Mouse (Mus musculus) limb, embryonic 15.5 days (tissue): Measurements from ENCODE around the gene Wdr5. TPM values are rescaled to one million over a fixed set of nuclear protein-coding genes. Genes with fewer than 3 reads are reported as not detected.
"Not testable (repeated sequence)": the region's sequence is repeated elsewhere in the genome, so short reads cannot be mapped to it uniquely, and the experiment has no call there.

ENCODE experiments used
- ATAC-seq: fragments of 200-750 bp; cut with Nextera tagmentation; 2 replicates; pipeline ENCODE4 v1.8.0; 2017; ENCODE audit warnings: low read depth, moderate TSS enrichment; ENCODE audit not compliant: insufficient number of reproducible peaks, low FRiP score, low TSS enrichment
- H3K27ac ChIP-seq: fragments of 300-500 bp; sonication (generic); 2 replicates; pipeline ENCODE4 v1.5.1; 2015; ENCODE audit warnings: moderate library complexity, mild to moderate bottlenecking, inconsistent platforms
- H3K27me3 ChIP-seq: fragments of 300-500 bp; sonication (generic); 2 replicates; pipeline ENCODE4 v1.6.1; 2015; ENCODE audit warnings: inconsistent platforms
- H3K36me3 ChIP-seq: fragments of 300-500 bp; sonication (generic); 2 replicates; pipeline ENCODE4 v1.6.1; 2015; ENCODE audit warnings: inconsistent platforms
- H3K4me1 ChIP-seq: fragments of 300-500 bp; sonication (generic); 2 replicates; pipeline ENCODE4 v1.6.1; 2015; ENCODE audit warnings: inconsistent platforms
- H3K4me2 ChIP-seq: fragments of 300-500 bp; sonication (generic); 2 replicates; pipeline ENCODE4 v1.6.1; 2015; ENCODE audit warnings: mild to moderate bottlenecking, inconsistent platforms
- H3K4me3 ChIP-seq: fragments of 300-500 bp; sonication (generic); 2 replicates; pipeline ENCODE4 v1.5.1; 2015; ENCODE audit warnings: mild to moderate bottlenecking, inconsistent platforms
- H3K9ac ChIP-seq: fragments of 300-500 bp; sonication (generic); 2 replicates; pipeline ENCODE4 v1.6.1; 2015; ENCODE audit warnings: inconsistent platforms
- H3K9me3 ChIP-seq: fragments of 300-500 bp; sonication (generic); 2 replicates; pipeline ENCODE4 v1.6.1; 2016; ENCODE audit warnings: inconsistent platforms
- WGBS: fragments of 180-500 bp; shearing (Covaris S2); methylation state at CpG from one replicate; pipeline ENCODE4 v1.1.7; 2015; 5-methylcytosine and 5-hydroxymethylcytosine counted together
- polyA plus RNA-seq: library from polyadenylated mRNA; unstranded; fragments of >200 nt; fragmentation: Nextera tagmentation; extraction: Ambion mirVana; gene quantifications from 2 replicates; pipeline ENCODE4 v1.2.1, GENCODE M21; 2015

Wdr5 gene
- polyA plus RNA-seq, 1 experiment from 2014 or later = 51.2 TPM

DNA sequence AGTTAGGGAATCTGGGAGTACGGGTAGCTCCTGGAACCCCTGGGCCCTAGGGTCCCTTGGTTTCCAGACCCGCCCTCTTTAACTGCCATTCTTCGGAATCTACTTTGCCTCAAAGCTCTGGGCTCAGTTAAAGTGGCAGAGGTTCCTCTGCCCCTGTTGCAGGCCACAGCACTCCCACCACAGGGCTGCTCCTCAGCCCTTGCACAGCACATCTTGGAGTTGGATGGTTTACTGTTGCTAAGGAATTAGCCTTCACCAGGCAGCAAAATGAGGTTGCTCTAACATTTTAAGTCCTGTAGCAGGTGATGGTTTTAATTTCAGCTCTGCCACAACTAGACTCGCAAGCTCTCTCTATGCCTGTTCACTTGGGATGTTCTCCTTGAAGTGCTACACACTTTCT, 7.4 kb upstream of the Wdr5 start, which contains the start of gene Brd3:
Gene Brd3, minus strand, starts transcription at position 101 of the 400 bp plus-strand sequence.
- Histone ChIP-seq H3K36me3 (no peaks in the 10 kb centered on the region), H3K9ac (no peak within 1 kb of the TSS), H3K27ac (no peak within 1 kb of the TSS), H3K4me3 (no peak within 1 kb of the TSS), H3K9me3 (no peaks in the 10 kb centered on the region), H3K27me3 (no peaks in the 10 kb centered on the region), H3K4me2 (no peak within 1 kb of the TSS), H3K4me1 (peaks cover 20% of the 10 kb centered on the region)
- no peak for ATAC-seq
- WGBS = 64% methylated on average over 4 of the region's 4 CpGs

DNA sequence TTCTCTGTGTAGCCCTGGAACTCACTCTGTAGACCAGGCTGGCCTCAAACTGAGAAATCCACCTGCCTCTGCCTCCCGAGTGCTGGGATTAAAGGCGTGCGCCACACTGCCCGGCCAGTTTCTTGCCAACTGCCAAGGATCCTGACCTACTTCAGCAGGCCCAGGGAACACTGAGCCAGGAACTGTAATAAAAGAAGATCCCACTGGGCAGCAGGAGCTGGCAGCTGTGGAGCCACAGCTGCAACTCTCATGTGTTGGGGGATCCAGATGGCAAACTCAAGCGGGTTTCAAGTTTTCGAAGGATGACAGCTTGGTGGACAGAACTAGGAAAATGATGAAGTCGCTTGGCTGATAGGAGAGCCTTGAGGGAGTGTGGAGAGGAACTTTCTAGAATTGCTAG, 4.3 kb upstream of the Wdr5 start:
- ATAC-seq = no peak
- no peak overlapping the region for H3K4me3 ChIP-seq
- H3K27me3 ChIP-seq = no peaks in the 10 kb centered on the region
- H3K4me1 ChIP-seq = peaks cover 12% of the 10 kb centered on the region
- 78% methylated on average over 7 of the region's 7 CpGs for WGBS
- no peaks in the 10 kb centered on the region for H3K9me3 ChIP-seq
- H3K36me3 ChIP-seq = no peaks in the 10 kb centered on the region
- no peak overlapping the region for H3K4me2 ChIP-seq
- H3K27ac ChIP-seq = no peak overlapping the region
- no peak overlapping the region for H3K9ac ChIP-seq

DNA sequence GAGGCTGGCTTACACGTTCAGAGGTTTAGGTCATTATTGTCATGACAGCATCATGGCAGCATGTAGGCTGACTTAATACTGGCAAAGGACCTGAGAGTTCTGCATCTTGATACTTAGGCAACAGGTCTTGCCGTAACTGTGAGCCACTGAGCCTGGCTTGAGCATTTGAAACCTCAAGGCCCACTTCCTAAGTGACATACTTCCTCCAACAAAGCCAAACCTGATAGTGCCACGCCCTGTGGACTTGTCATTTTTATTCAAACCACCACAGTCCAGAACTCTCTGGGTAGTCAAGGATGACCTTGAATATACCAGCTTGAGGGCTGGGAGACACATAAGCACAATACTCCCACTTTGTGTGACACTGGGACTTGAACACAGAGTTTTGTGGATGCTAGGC, 2.0 kb upstream of the Wdr5 start:
- no peaks in the 10 kb centered on the region for H3K27me3 ChIP-seq
- no peak overlapping the region for H3K27ac ChIP-seq
- no peak for ATAC-seq
- H3K4me3 ChIP-seq = no peak overlapping the region
- H3K9ac ChIP-seq = no peak overlapping the region
- no peak overlapping the region for H3K4me2 ChIP-seq
- H3K4me1 ChIP-seq = peaks cover 26% of the 10 kb centered on the region
- no peaks in the 10 kb centered on the region for H3K9me3 ChIP-seq
- no peaks in the 10 kb centered on the region for H3K36me3 ChIP-seq
- WGBS = 92% methylated on average over 3 of the region's 3 CpGs

DNA sequence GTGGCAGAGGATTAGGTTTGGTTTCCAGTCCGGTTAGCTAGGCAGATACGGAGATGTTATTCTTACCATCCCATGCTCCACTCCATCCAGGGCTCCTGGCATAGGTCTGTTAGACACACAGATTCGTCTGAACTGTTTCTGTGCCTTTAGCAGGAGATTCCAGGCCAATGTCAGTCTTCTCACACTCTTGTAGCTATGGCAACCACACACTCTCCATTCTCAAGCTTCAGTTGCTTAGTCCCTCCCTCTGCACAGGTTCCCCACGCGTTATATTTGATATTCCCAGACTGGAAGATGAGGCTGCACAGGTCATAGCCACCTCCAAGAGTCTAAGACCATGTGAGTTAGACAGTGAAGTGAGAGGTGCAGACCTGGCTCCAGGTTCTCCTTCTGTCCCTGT, 1.1 kb upstream of the Wdr5 start:
- Histone ChIP-seq H3K27ac (peak overlapping the region; percentile 95), H3K4me2 (peak overlapping the region; percentile 81), H3K4me3 (peak overlapping the region; percentile 95), H3K36me3 (peaks cover 7% of the 10 kb centered on the region), H3K27me3 (no peaks in the 10 kb centered on the region), H3K9ac (peak overlapping the region; percentile 55), H3K4me1 (peaks cover 26% of the 10 kb centered on the region), H3K9me3 (no peaks in the 10 kb centered on the region)
- WGBS = 73% methylated on average over 5 of the region's 5 CpGs
- ATAC-seq = no peak

DNA sequence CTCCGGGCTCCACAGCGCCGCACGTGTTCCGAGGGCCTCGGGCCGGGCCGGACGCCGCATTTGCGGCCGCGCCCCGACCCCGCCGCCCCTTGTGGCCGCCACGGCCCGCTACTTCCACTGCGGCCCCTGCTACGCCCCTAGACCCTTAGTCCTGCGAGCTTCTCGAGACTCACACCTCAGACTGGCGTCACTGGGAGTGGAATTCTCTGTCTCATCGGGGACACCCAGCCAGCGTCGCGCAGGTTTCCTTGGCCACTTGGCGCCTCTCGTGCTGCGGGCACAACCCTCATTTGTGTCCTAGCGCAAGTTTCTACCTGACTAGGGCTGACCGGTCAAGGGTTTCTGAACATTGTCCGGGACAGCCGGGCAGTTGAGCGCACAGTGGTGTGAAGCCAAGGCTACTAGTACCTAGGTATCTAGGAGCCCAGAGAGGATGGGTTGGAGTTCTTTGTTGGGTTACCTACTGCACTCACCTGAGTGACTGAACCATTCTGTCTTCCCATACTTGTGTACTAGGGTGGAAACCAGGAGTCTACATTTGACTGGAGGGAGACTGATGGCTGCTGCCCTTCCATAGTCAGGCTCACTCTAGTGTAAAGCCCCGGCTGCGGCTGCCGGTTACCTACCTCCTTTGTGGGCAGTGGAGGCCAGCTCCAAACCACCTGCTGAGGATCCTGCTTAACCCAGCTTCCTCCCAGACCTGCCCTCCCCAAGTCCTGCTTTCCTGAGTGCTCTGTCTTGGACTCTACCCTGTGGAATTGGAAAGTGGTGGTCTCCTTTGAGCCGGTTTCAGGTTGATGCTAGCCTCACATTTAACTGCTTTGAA, 597 bp downstream of the Wdr5 start:
- 0% methylated on average over 36 of the region's 40 CpGs for WGBS
- Histone ChIP-seq H3K27ac (peak overlapping the region; percentile 95), H3K4me3 (peak overlapping the region; percentile 95), H3K9me3 (no peaks in the 10 kb centered on the region), H3K4me1 (peaks cover 26% of the 10 kb centered on the region), H3K36me3 (peaks cover 24% of the 10 kb centered on the region), H3K9ac (peak overlapping the region; percentile 95), H3K4me2 (peak overlapping the region; percentile 81), H3K27me3 (no peaks in the 10 kb centered on the region)
- peak; percentile 17; the same call in 1 of the 2 replicates for ATAC-seq

DNA sequence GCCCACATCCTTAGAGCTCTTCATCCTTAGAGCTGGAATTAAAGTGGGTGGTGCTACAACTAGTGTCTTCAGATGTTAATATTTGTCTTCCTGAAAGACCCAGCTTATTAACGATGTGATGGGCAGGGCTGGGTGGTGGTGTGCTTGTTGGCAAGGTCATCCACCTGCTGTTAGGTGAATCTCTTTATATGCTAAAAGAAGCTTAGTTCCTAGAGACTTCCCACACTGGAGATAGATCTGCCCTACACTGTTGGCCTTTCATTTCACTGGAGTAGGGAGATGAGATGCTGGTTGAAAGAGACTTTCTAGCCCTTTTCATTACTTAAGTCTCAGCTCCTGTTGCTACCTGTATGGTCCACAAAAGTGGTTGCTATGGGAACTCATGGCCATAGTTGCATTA, 1.3 kb downstream of the Wdr5 start:
- WGBS = 18% methylated on average over 1 of the region's 1 CpGs
- no peaks in the 10 kb centered on the region for H3K27me3 ChIP-seq
- no peaks in the 10 kb centered on the region for H3K9me3 ChIP-seq
- H3K4me3 ChIP-seq = peak overlapping the region; percentile 95
- H3K4me2 ChIP-seq = peak overlapping the region; percentile 81
- H3K4me1 ChIP-seq = peaks cover 26% of the 10 kb centered on the region
- no peak overlapping the region for H3K27ac ChIP-seq
- H3K9ac ChIP-seq = peak overlapping the region; percentile 95; the same call in 1 of the 2 replicates
- peaks cover 31% of the 10 kb centered on the region for H3K36me3 ChIP-seq
- ATAC-seq = no peak

DNA sequence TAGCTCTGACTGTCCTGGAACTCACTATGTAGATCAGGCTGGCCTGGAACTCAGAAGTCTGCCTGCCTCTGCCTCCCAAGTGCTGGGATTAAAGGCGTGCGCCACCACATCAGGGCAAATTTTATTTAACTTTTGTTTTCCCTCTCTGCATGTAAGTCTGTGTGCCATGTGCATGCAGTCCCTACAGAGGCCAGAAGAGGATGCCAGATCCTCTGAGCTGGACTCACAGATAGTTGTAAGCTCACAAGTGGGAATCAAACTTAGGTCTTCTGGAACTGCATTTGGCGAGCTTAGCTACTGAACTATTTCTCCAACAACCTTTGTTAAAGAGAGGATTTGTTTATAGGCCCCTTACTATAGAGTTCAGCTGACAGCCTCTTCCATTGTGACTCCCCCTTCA, 3.3 kb downstream of the Wdr5 start:
- no peak for ATAC-seq
- peaks cover 26% of the 10 kb centered on the region for H3K4me1 ChIP-seq
- H3K9me3 ChIP-seq = no peaks in the 10 kb centered on the region
- H3K36me3 ChIP-seq = peaks cover 46% of the 10 kb centered on the region
- no peaks in the 10 kb centered on the region for H3K27me3 ChIP-seq
- WGBS = 93% methylated on average over 3 of the region's 3 CpGs
- no peak overlapping the region for H3K4me3 ChIP-seq
- H3K9ac ChIP-seq = no peak overlapping the region
- no peak overlapping the region for H3K27ac ChIP-seq
- H3K4me2 ChIP-seq = no peak overlapping the region

DNA sequence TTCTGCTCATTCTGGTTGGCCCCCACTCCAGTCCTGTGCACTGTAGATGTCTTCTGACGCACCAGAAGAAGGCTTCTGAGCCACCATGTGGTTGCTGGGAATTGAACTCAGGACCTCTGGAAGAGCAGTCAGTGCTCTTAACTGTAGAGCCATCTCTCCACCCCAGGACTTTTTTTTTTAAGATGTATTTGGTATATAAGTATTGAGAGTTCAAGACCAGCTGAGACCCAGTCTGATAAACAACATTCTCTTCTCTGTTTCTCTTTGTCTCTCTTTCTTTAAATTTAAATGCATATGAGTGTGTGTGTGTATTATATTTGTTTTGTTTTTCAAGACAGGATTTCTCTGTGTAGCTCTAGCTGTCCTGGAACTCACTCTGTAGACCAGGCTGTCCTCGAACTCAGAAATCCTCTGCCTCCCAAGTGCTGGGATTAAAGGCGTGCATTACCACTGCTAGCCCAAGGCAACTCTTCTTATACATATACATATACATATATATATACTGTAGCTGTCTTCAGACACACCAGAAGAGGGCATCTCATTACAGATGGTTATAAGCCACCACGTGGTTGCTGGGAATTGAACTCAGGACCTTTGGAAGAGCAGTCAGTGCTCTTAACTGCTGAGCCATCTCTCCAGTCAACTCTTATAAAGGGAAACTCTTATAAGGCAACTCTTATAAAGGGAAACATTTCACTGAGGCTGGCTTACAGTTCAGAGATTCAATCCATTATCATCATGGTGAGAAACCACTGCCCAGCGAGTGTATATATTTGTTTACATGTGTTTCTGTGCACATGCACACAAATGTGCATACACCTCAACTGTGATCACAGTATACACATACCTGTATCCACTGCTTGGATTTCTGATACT, 23.7 kb downstream of the Wdr5 start:
- H3K9ac ChIP-seq, ATAC-seq, H3K4me3 ChIP-seq, H3K9me3 ChIP-seq, H3K27me3 ChIP-seq: not testable (repeated sequence)
- Histone ChIP-seq H3K27ac (peak overlapping the region; percentile 93), H3K4me1 (peaks cover 16% of the 10 kb centered on the region), H3K36me3 (peaks cover 25% of the 10 kb centered on the region), H3K4me2 (peak overlapping the region; percentile 60; the same call in 1 of the 2 replicates)
- 62% methylated on average over 5 of the region's 5 CpGs for WGBS

DNA sequence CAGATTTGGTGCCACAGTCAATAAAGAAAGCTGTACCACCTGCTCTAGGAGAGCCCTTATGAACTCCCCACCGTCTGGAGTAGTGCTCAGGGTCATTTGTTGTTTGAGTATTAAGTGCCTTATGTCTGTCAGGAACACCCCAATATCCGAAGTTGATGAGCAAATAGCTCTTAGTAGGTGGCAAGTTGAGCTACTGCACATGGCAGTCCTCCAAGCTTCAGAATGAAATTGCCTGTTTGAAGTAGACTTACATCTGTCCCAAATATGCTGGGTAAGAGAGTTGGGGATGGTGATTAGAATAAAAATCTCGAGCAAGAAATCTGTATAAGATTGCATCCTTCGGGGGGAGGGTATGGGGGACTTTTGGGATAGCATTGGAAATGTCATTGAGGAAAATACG, 24.4 kb downstream of the Wdr5 start:
- H3K27me3 ChIP-seq = no peaks in the 10 kb centered on the region
- 13% methylated on average over 5 of the region's 5 CpGs for WGBS
- H3K36me3 ChIP-seq = peaks cover 19% of the 10 kb centered on the region
- H3K9me3 ChIP-seq = no peaks in the 10 kb centered on the region
- peak overlapping the region; percentile 44 for H3K4me3 ChIP-seq
- H3K4me2 ChIP-seq = peak overlapping the region; percentile 60; the same call in 1 of the 2 replicates
- H3K4me1 ChIP-seq = peaks cover 16% of the 10 kb centered on the region
- no peak overlapping the region for H3K9ac ChIP-seq
- ATAC-seq = no peak
- H3K27ac ChIP-seq = peak overlapping the region; percentile 93

DNA sequence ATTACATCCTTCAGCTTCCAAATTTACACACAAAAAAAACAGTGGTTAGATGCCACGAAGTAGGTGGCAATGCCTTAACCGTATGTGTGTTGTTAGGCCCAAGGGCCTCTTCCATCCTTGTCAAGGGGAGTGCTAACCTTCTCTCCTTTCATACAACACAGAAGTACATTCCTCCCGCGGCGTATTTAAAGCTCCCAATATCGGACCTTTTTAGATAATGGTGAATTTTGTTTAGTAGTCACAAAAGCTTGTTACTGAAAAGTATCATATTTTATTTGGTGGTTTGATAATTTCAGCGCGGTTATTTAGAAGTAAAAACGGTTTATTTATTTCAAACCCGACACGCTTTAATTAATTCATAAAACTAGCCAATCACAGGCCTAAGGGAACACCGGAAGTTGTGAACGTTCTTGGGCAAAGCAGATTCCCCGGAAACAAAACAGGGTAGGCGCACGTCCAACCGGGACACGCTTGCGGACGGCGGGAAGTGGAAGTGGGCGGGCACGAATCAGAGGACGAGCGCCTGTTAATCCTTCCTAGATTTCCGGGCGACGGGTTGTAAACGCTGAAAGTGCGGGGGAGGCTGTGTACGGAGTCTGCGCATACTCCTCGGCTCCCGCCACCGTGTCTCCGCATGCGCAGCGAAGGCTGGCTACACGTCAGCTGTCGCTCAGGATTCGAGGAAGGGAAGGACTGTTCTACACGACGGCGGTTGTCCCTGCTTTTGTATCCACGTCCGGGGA, 25.0 kb downstream of the Wdr5 start:
- Histone ChIP-seq H3K9me3 (no peaks in the 10 kb centered on the region), H3K4me2 (peak overlapping the region; percentile 60), H3K4me3 (peak overlapping the region; percentile 44), H3K27me3 (no peaks in the 10 kb centered on the region), H3K36me3 (peaks cover 13% of the 10 kb centered on the region), H3K4me1 (peaks cover 16% of the 10 kb centered on the region), H3K9ac (0 out of 2 replicates have a peak overlapping the region, but pooled peaks have one; percentile 41), H3K27ac (peak overlapping the region; percentile 93)
- under 1% methylated on average over 46 of the region's 46 CpGs for WGBS
- ATAC-seq = peak; percentile 97

DNA sequence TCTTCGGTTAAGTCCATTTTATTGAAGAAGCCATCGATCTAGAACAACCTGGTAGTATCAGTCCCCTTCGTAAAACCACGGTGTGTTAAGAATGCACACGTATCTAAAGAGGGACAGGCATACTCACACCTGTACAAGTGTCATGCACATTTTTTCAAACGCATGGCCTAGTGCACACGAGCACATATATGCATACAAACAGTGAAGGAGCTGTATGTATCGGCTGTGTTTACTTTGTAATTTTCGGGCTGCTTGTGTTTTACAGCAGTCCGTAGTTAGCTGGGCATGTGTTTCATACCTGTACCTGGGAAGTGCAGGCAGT, 25.5 kb downstream of the Wdr5 start:
- peak overlapping the region; percentile 93 for H3K27ac ChIP-seq
- 0 out of 2 replicates have a peak overlapping the region, but pooled peaks have one; percentile 41 for H3K9ac ChIP-seq
- 0 out of 2 replicates have a peak, but pooled peaks have one; percentile 2 for ATAC-seq
- H3K4me2 ChIP-seq = peak overlapping the region; percentile 60
- peaks cover 8% of the 10 kb centered on the region for H3K36me3 ChIP-seq
- no peaks in the 10 kb centered on the region for H3K9me3 ChIP-seq
- peak overlapping the region; percentile 44 for H3K4me3 ChIP-seq
- no peaks in the 10 kb centered on the region for H3K27me3 ChIP-seq
- H3K4me1 ChIP-seq = peaks cover 16% of the 10 kb centered on the region
- 21% methylated on average over 10 of the region's 10 CpGs for WGBS
